Mouse (Mus musculus): ENCODE measurements around the gene Vipas39. TPM values are rescaled to one million over a fixed set of nuclear protein-coding genes. Genes with fewer than 3 reads are reported as not detected.
A peak's percentile ranks its signal among the peaks of the same experiment; 100 is the strongest.
"Not testable (repeated sequence)": the region's sequence is repeated elsewhere in the genome, so short reads cannot be mapped to it uniquely, and the experiment has no call there.

The Vipas39 gene
- polyA plus RNA-seq, 1 experiment from 2014 or later, result 23.8 TPM

DNA sequence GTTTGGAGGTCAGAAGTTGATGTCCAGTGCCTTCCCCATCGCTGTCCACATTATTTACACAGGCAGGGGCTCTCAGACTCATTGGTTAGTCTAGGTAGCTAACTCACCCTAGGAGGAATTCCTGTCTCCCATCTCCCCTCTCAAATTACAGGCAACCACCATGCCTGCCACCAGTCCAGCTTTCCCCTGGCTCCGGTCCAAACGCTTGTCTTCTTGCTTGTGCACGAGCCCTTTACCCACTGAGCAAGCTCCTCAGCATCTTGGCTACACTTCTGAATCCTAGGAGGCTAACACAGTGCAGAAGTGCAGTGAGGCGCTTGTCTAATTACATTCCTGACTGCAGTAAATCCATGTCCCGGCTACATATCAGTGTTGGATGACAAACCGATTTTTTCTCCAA, 46.7 kb downstream of the Vipas39 start:
- WGBS, result 74% methylated on average over 7 of the region's 7 CpGs
- DNase-seq (ENCODE audit: low spot score) (no peak), ATAC-seq (replicated peaks; ENCODE audit: low FRiP score) (no peak)

DNA sequence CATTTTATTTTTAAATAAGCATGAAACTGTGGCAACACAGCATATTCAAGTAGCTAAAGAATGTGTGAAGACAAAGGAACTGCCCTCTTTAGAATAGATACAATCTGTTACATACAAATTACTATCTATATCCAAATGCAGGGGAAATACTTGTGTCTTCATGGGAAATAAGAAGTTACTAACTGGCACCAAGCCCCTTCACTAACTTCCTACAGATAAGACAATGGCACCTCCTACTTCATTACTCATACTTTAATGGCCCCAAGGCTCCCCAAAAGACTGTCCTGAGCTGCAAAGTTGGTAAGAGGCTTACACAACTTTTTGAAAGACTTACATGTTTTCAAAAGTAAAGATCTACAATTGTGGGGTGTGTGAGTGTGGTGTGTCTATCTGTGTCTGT, 48.5 kb downstream of the Vipas39 start:
- no peak for DNase-seq (ENCODE audit: low spot score)
- Histone ChIP-seq H3K9ac (ENCODE audit: low read depth, low read length) (no peak overlapping the region), H3K27me3 (replicated peaks; ENCODE audit: control insufficient read depth, insufficient read depth, low read length) (no peaks in the 10 kb centered on the region), H3K4me2 (no peak overlapping the region), H3K36me3 (ENCODE audit: control insufficient read depth, insufficient read depth, low read length) (no peaks in the 10 kb centered on the region), H3K4me3 (ENCODE audit: low read depth, low read length) (no peak overlapping the region), H3K9me3 (ENCODE audit: control insufficient read depth, low read length) (no peaks in the 10 kb centered on the region), H3K27ac (ENCODE audit: low read depth, low read length) (no peak overlapping the region), H3K4me1 (replicated peaks; ENCODE audit: control insufficient read depth, insufficient read depth, low read length) (no peaks in the 10 kb centered on the region)
- ATAC-seq (replicated peaks; ENCODE audit: low FRiP score), result no peak

More for the DNA sequence above, 46.7 kb downstream of the Vipas39 start:
- H3K4me3 ChIP-seq (ENCODE audit: low read depth, low read length), result no peak overlapping the region
- H3K9ac ChIP-seq (ENCODE audit: low read depth, low read length), result no peak overlapping the region
- H3K4me2 ChIP-seq, result no peak overlapping the region
- no peaks in the 10 kb centered on the region for H3K36me3 ChIP-seq (ENCODE audit: control insufficient read depth, insufficient read depth, low read length)
- H3K4me1 ChIP-seq (replicated peaks; ENCODE audit: control insufficient read depth, insufficient read depth, low read length), result no peaks in the 10 kb centered on the region
- H3K9me3 ChIP-seq (ENCODE audit: control insufficient read depth, low read length), result no peaks in the 10 kb centered on the region
- H3K27ac ChIP-seq (ENCODE audit: low read depth, low read length), result no peak overlapping the region
- no peaks in the 10 kb centered on the region for H3K27me3 ChIP-seq (replicated peaks; ENCODE audit: control insufficient read depth, insufficient read depth, low read length)

GRCm38 (mm10) chr12:87216053-87216452, 50.0 kb downstream of the Vipas39 start:
- Histone ChIP-seq H3K9ac (ENCODE audit: low read depth, low read length) (no peak overlapping the region), H3K4me2 (no peak overlapping the region), H3K4me3 (ENCODE audit: low read depth, low read length) (no peak overlapping the region), H3K27me3 (replicated peaks; ENCODE audit: control insufficient read depth, insufficient read depth, low read length) (no peaks in the 10 kb centered on the region), H3K9me3 (ENCODE audit: control insufficient read depth, low read length) (no peaks in the 10 kb centered on the region), H3K27ac (ENCODE audit: low read depth, low read length) (no peak overlapping the region), H3K4me1 (replicated peaks; ENCODE audit: control insufficient read depth, insufficient read depth, low read length) (no peaks in the 10 kb centered on the region), H3K36me3 (ENCODE audit: control insufficient read depth, insufficient read depth, low read length) (no peaks in the 10 kb centered on the region)
- DNase-seq (ENCODE audit: low spot score), result no peak
- ATAC-seq (replicated peaks; ENCODE audit: low FRiP score), result no peak
- 65% methylated on average over 2 of the region's 2 CpGs for WGBS

DNA sequence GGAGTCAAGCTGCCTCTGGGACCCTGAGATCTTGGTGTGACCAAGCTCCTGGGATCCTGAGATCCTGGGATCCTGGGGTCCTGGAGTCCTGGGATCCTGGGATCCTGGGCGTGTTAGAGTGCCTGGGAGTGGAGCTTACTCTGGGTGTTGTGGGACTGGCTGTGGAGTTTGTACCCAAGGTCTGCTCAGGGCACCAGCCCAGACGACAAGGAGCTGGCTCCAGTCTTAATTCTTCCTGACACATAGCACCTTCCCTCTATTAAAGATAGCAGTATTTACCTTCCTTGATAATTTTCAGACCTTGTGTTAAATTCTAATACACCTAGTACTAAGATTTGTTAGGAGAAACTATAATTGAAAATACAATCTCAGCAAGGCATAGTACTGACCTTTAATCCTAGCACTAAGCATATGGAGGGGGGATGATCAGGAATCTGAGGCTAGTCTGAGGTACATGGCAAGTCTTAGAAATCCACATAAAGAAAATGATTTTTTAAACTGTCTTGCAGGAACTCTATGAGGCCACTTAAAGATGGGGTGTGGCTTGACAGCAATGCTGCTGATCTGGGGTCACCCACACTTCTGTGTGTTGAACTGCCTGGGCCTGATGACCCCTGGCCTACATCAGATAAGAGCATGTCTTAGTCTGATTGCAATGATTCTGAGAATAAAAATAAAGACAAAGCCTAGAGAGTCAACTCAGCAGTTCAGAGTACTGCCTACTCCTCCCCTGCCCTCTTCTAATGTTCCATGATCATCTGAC, 53.0 kb downstream of the Vipas39 start:
- Histone ChIP-seq H3K27me3 (replicated peaks; ENCODE audit: control insufficient read depth, insufficient read depth, low read length) (no peaks in the 10 kb centered on the region), H3K36me3 (ENCODE audit: control insufficient read depth, insufficient read depth, low read length) (no peaks in the 10 kb centered on the region), H3K4me2 (no peak overlapping the region), H3K9me3 (ENCODE audit: control insufficient read depth, low read length) (no peaks in the 10 kb centered on the region), H3K9ac (ENCODE audit: low read depth, low read length) (no peak overlapping the region), H3K27ac (ENCODE audit: low read depth, low read length) (no peak overlapping the region), H3K4me3 (ENCODE audit: low read depth, low read length) (no peak overlapping the region), H3K4me1 (replicated peaks; ENCODE audit: control insufficient read depth, insufficient read depth, low read length) (no peaks in the 10 kb centered on the region)
- DNase-seq (ENCODE audit: low spot score), result no peak
- WGBS, result 61% methylated on average over 2 of the region's 2 CpGs
- no peak for ATAC-seq (replicated peaks; ENCODE audit: low FRiP score)

DNA sequence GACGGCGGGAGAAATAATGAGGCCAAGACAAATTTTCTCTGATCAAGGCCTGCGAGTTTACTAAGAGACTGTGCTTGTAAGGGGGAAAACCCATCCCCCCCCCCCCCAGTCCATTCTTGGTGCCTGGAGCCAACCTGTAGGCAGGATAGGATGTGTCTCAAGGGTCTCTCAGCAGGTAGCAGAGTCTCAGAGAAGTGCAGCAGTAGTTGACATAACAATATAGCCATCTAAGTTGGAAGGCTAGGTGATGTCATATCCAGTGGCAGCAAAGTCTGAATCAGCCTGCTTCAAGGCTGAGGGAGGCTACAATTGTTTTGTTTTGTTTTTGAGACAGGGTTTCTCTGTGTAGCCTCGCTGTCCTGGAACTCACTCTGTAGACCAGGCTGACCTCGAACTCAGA, 60.3 kb downstream of the Vipas39 start:
- H3K9me3 ChIP-seq (ENCODE audit: control insufficient read depth, low read length); H3K36me3 ChIP-seq (ENCODE audit: control insufficient read depth, insufficient read depth, low read length); H3K4me2 ChIP-seq; DNase-seq (ENCODE audit: low spot score); ATAC-seq (replicated peaks; ENCODE audit: low FRiP score); H3K9ac ChIP-seq (ENCODE audit: low read depth, low read length); H3K4me1 ChIP-seq (replicated peaks; ENCODE audit: control insufficient read depth, insufficient read depth, low read length); H3K4me3 ChIP-seq (ENCODE audit: low read depth, low read length); H3K27ac ChIP-seq (ENCODE audit: low read depth, low read length); H3K27me3 ChIP-seq (replicated peaks; ENCODE audit: control insufficient read depth, insufficient read depth, low read length): not testable (repeated sequence)
- 88% methylated on average over 5 of the region's 5 CpGs for WGBS

DNA sequence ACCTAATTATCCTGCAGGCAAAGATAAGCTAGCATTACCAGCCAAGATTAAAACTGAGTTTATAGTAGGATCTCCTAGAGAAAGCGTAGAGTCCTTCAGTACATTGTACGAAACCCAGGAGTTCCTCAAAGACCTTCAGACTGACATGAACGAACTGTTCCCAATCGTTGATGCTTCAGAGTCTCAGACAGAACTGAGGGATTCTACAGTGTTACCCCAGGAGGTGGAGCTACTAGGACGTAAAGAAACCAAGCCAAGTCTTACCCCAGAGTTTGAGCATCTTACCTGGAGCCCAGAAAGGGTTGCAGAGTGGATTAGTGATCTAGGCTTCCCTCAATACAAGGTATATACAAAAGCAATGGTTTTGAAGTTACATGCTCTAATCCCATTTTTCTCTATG, 64.4 kb downstream of the Vipas39 start:
- Histone ChIP-seq H3K36me3 (ENCODE audit: control insufficient read depth, insufficient read depth, low read length) (no peaks in the 10 kb centered on the region), H3K27me3 (replicated peaks; ENCODE audit: control insufficient read depth, insufficient read depth, low read length) (0 out of 2 replicates have a peak, but pooled peaks cover 2% of the 10 kb centered on the region), H3K4me1 (replicated peaks; ENCODE audit: control insufficient read depth, insufficient read depth, low read length) (peaks cover 7% of the 10 kb centered on the region), H3K27ac (ENCODE audit: low read depth, low read length) (no peak overlapping the region), H3K4me2 (no peak overlapping the region), H3K4me3 (ENCODE audit: low read depth, low read length) (no peak overlapping the region), H3K9ac (ENCODE audit: low read depth, low read length) (no peak overlapping the region), H3K9me3 (ENCODE audit: control insufficient read depth, low read length) (no peaks in the 10 kb centered on the region)
- 57% methylated on average over 5 of the region's 5 CpGs for WGBS
- DNase-seq (ENCODE audit: low spot score) (no peak), ATAC-seq (replicated peaks; ENCODE audit: low FRiP score) (no peak)

DNA sequence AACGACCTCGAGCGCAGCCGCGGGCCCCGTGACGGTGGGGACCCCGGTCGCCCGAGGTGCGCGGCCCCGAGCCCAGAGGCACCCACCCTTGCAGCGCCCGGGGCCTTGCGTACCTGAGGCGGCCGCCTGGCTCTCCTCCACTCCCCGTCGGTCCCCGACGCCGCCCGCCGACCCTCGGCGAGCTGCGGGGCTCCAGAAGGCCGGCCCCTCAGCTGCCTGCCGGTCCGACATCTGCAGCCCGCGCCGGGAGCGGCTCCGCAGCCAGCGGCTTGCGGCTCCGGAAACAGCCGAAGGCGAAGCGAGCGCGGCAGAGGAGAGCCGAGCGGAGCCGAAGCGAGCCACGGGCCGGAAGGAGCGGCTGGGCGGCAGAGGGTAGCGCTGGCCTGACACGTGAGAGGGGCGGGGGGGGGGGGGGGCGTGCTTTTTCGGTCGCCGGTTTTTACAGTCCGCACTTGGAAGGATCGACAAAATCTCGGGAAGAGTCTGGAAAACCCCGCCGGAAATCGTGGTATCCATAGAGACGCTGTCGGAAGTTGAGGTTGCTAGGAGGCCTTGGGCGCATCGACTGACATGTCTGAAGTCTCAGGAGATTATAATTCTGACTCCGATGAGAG, 66.0 kb downstream of the Vipas39 start, which contains the start of gene Tmed8:
Tmed8 (minus strand) TSS at position 482 of the 614 bp plus-strand sequence.
- Histone ChIP-seq H3K27me3 (replicated peaks; ENCODE audit: control insufficient read depth, insufficient read depth, low read length) (0 out of 2 replicates have a peak, but pooled peaks cover 2% of the 10 kb centered on the region), H3K27ac (ENCODE audit: low read depth, low read length) (peak within 1 kb of the TSS; percentile 52), H3K9me3 (ENCODE audit: control insufficient read depth, low read length) (no peaks in the 10 kb centered on the region), H3K4me2 (peak within 1 kb of the TSS; percentile 87), H3K36me3 (ENCODE audit: control insufficient read depth, insufficient read depth, low read length) (no peaks in the 10 kb centered on the region), H3K4me3 (ENCODE audit: low read depth, low read length) (peak within 1 kb of the TSS; percentile 89), H3K4me1 (replicated peaks; ENCODE audit: control insufficient read depth, insufficient read depth, low read length) (peaks cover 7% of the 10 kb centered on the region), H3K9ac (ENCODE audit: low read depth, low read length) (peak within 1 kb of the TSS; percentile 81)
- ATAC-seq (replicated peaks; ENCODE audit: low FRiP score), result peak; percentile 87
- WGBS, result under 1% methylated on average over 63 of the region's 70 CpGs
- peak; percentile 77 for DNase-seq (ENCODE audit: low spot score)

DNA sequence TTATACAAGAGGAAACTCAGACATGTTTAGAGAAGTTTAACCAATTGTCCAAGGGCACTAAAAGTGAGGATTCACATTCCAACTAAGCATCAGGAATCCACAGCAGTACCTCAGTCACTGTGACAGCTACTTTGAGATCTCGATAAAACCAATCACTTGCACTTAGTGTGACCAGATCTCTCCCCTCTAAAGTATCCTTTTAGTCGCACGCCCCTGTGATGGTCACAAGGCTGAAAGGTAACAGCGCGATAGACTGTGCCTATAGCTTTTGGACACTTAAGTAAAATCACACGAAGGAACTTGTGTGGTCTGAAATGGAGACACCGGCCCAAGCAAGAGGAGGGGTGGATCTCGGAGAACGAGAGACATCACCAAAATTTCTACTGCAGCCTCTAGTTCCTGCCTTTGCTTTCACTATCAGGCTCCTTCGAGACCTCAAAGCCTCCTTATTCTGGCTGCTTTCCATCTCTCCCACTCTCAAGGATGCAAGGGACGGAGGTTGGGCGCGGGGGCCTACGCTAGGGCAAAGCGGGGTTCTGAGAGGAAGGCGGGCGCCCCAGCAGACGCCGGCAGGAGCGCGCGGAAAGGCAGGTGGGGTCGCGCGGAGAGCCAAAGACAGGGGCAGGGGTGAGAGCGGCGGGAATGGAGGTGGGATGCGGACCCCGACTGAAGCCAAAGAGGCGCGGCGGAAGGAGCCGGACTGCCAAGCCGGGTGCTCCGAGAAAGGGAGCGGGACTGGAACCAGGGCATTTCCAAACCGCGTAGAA, 66.7 kb downstream of the Vipas39 start, which contains the start of gene Samd15:
Samd15 (plus strand) TSS at position 518 of the 767 bp plus-strand sequence.
- 2% methylated on average over 38 of the region's 38 CpGs for WGBS
- Histone ChIP-seq H3K4me2 (peak within 1 kb of the TSS; percentile 87), H3K9me3 (ENCODE audit: control insufficient read depth, low read length) (no peaks in the 10 kb centered on the region), H3K27me3 (replicated peaks; ENCODE audit: control insufficient read depth, insufficient read depth, low read length) (0 out of 2 replicates have a peak, but pooled peaks cover 2% of the 10 kb centered on the region), H3K4me3 (ENCODE audit: low read depth, low read length) (peak within 1 kb of the TSS; percentile 89), H3K36me3 (ENCODE audit: control insufficient read depth, insufficient read depth, low read length) (no peaks in the 10 kb centered on the region), H3K4me1 (replicated peaks; ENCODE audit: control insufficient read depth, insufficient read depth, low read length) (peaks cover 7% of the 10 kb centered on the region), H3K9ac (ENCODE audit: low read depth, low read length) (peak within 1 kb of the TSS; percentile 81), H3K27ac (ENCODE audit: low read depth, low read length) (peak within 1 kb of the TSS; percentile 52)
- DNase-seq (ENCODE audit: low spot score), result no peak
- peak; percentile 51 for ATAC-seq (replicated peaks; ENCODE audit: low FRiP score)

All from liver, embryonic 11.5 days (tissue).